Mouse (Mus musculus): ENCODE data around the gene Hspb9.

Gene Hspb9

GRCm38 (mm10) chr11:100713735-100714533 is at the start of gene Hspb9:
Gene Hspb9, plus strand, starts transcription at chr11:100713850.
- peak; percentile 80 to 86 for DNase-seq (ENCODE audit: low spot score in 2 of 2)

GRCm38 (mm10) chr11:100671049-100671448 is 42.6 kb upstream of the Hspb9 start:
- no peak for DNase-seq (ENCODE audit: low spot score in 2 of 2)

GRCm38 (mm10) chr11:100671956-100672355 is 41.7 kb upstream of the Hspb9 start:
- DNase-seq (ENCODE audit: low spot score in 2 of 2): no peak

GRCm38 (mm10) chr11:100673169-100673568 is 40.5 kb upstream of the Hspb9 start:
- no peak for DNase-seq (ENCODE audit: low spot score in 2 of 2)

- DNase-seq (ENCODE audit: low spot score in 2 of 2): no peak
These were observed 35.8 kb upstream of the Hspb9 start for GRCm38 (mm10) chr11:100677810-100678209.

- no peak for DNase-seq (ENCODE audit: low spot score in 2 of 2)
These were observed 31.8 kb upstream of the Hspb9 start for GRCm38 (mm10) chr11:100681826-100682225.

DNA sequence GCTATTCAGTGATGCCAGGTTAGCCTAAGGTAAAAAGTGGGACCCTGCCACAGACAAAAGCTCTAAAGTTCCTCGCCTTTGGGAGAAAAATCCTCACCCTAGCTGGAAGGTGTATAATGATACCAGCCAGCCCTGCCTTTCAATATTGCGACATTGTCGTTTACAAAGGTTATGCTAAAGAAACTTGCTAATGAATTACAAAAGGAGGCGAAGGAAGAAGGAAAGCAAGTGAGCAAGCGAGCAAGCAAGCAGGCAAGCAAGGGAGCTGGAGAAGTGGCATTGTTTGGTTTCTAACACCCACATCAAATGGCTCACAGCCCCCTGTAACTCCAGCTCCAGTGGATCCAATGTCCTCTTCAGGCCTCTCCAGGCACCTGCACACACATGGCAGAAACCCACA is 31.1 kb upstream of the Hspb9 start:
- DNase-seq (ENCODE audit: low spot score in 2 of 2): no peak

- DNase-seq (ENCODE audit: low spot score in 2 of 2): no peak
These were observed 29.6 kb upstream of the Hspb9 start for GRCm38 (mm10) chr11:100684084-100684483.

DNA sequence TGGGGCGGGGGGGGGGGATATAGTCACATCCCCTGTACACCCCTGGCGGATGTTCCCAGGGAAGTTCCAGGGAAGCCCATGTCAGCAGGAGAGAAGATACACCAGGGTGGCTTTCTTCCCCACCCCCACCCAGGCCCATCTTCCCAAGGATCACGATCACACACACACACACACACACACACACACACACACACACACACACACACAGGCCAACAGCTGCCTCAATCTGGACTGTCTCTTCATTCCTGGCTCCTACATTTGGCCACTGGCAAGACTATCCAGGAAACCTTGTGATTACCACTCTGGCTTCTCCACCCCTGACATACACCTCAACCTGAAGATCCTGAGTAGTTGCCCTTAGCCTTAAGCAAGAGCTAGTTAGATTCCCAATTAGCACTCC is 28.3 kb upstream of the Hspb9 start:
- DNase-seq (ENCODE audit: low spot score in 2 of 2): no peak

GRCm38 (mm10) chr11:100687265-100687664 is 26.4 kb upstream of the Hspb9 start:
- DNase-seq (ENCODE audit: low spot score in 2 of 2): no peak

- DNase-seq (ENCODE audit: low spot score in 2 of 2): no peak
These were observed 25.2 kb upstream of the Hspb9 start for GRCm38 (mm10) chr11:100688443-100688842.

DNA sequence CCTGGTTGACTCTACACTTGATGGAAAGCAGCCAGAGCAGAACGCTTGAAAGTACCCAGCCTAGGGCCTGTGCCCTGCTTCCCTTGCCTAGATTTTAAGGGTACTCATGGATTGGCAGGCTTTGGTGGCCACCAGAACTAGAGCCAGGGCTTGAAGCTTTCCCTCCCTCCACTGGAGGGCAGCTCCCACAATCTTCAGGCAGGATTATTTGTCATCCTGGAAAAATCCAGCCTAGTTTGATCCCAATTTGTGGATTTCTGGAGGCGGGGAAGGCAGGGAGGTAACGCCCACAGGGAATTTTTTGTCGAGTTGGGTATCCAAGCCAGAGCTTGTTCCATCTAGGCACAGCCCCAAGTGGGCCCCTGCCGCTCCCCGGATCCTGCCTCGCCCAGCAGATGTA is 23.3 kb upstream of the Hspb9 start:
- no peak for DNase-seq (ENCODE audit: low spot score in 2 of 2)

GRCm38 (mm10) chr11:100692164-100692616 is 21.5 kb upstream of the Hspb9 start, which contains the start of gene Zfp385c:
Gene Zfp385c, minus strand, starts transcription at chr11:100692455.
- peak in 1 of 2 experiments; percentile 51 for DNase-seq (ENCODE audit: low spot score in 2 of 2)

DNA sequence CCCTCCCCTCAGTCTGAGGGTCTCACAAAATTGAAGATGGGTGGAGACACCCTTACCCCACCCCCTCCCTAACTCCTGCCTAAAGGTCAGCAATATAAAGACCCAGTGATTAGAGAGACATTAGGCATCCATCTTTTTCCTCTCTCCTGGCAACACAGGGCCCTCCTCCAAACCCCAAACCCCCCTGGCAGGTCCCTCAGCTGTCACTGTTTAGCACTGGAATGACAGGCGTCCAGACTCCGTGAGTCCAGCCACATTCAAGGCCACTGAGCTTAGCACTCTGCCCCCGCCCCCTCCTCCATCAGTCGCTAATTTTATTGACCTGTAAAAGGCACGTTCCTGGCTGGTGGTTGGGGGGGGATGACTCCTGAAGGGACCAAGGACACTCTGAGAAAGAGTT is 20.5 kb upstream of the Hspb9 start:
- DNase-seq (ENCODE audit: low spot score in 2 of 2): no peak

DNA sequence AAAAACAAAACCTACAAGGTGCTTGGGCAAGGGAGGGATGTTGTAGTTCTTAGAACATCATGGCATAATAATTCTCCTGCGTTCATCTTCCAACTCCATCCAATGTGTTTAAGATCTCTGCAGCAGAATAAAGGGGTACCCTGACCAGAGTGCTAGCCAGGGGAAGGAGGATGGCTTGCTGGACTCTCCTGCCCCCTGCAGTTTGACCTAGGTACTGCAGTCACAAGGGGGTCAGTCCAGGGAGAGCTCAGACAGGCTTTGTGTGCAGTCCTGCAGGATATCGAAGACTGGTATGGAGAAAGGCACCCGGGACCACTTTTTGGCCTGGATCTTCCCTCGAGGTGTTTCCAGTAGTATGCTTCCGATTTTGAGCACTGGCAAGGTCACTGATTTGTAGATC is 18.7 kb upstream of the Hspb9 start:
- DNase-seq (ENCODE audit: low spot score in 2 of 2): peak; percentile 46 to 81

GRCm38 (mm10) chr11:100697921-100698320 is 15.7 kb upstream of the Hspb9 start:
- DNase-seq (ENCODE audit: low spot score in 2 of 2): no peak

DNA sequence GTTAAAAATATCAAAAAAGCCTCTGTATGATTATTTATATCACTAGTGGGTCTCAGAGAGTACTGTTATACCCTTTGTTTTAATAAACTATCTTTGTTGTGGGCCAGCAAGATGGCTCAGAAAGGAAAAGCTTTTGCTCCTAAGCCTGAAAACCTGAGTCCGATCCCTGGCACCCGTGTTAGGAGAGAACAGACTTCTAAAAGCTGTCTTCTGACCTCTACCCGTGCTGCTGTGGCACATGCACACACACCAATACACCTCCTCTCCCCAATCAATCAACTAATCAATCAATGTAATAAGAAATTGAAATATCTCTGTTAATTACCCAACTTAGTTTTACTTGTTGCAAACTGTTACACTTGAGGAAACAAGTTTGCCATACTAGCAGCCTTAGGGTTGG is 12.9 kb upstream of the Hspb9 start:
- DNase-seq (ENCODE audit: low spot score in 2 of 2): no peak

GRCm38 (mm10) chr11:100701301-100701700 is 12.3 kb upstream of the Hspb9 start:
- peak; percentile 28 to 38 for DNase-seq (ENCODE audit: low spot score in 2 of 2)

DNA sequence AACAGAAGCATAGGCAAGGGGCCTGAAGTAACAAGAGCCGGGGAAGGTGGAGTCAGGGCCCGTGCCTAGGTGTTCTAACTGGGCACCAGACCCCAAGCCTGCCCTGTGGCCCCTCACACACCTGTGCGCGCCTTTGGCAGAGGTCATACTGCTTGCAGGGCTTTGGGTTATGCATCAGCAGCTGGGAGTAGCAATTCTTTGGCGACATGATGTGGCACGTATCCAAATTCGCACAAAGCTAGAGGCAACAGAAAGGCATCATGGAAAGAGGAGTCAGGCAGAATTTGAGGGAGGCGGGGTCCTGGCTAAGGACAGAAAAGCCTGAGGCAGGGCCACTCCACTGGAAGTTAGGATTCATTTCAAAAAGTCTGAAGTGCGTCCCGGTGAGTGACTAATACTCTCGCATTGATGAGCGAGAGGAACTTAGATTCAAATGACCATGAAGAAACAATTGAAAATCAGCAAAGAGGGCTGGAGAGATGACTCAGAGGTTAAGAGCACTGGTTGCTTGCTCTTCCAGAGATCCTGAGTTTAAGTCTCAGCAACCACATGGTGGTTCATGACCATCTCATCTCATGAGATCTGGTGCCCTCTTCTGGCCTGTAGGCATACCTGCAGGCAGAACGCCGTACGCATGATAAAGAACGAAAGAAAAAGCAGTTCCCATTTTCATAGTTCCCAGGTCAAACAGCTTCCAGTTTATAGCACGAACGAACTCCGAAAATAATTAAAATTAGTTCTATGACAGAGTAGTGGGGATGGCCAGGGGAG is 11.4 kb upstream of the Hspb9 start:
- peak; percentile 36 to 67 for DNase-seq (ENCODE audit: low spot score in 2 of 2)

GRCm38 (mm10) chr11:100702906-100703305 is 10.7 kb upstream of the Hspb9 start:
- no peak for DNase-seq (ENCODE audit: low spot score in 2 of 2)

DNA sequence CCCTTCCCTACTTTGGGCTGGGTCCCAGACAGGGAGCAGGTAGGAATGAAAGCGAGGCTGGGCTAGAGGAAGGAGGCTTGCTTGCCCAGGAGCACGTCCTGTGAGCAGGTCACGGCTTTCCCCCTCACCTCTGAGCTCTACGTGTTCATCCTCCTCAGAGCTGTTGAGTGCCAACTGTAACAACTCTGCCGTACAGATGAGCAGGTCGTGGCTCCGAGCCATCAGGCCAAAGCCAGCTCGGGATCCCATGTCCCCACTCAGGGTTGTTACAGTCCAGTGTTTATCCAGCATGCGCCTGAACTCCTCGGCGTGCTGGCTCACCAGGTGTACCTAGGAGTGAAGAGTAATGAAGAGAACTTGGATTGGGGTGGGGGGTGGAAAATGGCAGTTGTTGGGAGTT is 10.3 kb upstream of the Hspb9 start:
- DNase-seq (ENCODE audit: low spot score in 2 of 2): no peak

DNA sequence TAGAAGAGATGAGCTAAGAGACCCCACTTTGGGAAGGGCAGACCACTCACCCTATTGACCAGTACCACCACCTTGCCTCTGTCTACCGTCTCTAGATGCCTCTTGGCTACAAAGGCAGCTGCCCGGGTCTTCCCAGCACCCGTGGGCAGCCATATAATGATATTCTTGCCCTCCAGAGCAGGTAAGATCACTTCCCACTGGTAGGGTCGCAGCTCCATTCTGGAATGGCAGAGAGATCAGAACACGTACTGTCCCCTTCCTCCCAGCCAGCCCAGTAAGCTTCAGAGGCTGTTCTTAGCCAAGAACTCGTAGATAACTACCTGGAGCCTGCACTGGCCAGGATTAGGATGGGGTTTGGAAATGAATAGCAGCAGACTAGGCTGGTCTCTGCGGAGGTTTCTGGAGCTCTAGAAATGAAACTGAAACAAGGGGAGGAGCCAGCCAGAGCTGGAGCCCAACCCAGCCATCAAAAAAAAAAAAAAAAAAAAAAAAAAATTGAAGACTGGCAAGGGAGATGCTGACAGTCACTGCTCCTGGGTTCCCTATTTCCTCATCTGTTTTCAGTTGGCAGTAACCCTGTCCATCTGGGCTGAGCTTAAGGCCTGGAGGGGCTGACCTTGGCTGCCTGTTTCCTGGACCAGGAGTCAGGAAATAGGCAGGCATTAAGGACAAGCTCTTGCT is 9.7 kb upstream of the Hspb9 start, which contains the start of gene Dhx58:
Gene Dhx58, minus strand, starts transcription at position 421 of the 681 bp plus-strand sequence.
- no peak for DNase-seq (ENCODE audit: low spot score in 2 of 2)
